Mouse (Mus musculus): ENCODE data around the gene Zswim2.
A peak's percentile ranks its signal among the peaks of the same experiment; 100 is the strongest.
"Not testable (repeated sequence)": the region's sequence is repeated elsewhere in the genome, so short reads cannot be mapped to it uniquely, and the experiment has no call there.

The Zswim2 gene

DNA sequence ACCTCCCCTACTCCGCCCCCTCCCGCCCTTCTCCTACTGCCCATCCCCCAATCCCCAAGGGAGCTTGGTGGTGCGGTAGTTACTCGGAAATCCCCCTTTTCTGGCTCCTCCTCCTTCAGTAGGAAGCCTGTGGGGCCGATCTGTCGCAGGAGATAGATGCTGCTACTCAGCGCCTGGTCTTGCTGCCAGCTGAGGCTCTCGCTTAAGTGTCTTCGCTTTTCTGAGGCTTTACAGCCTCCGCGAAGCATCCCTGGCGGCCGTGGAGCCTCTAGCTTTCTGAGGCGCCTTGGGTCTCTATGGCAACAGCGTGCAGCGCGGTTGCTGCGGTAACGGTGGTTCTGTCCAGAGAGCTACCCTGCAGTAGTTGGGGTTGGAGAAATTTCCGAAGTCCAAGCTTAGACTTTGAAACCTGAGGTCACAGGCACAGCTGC lies at the start of gene Zswim2:
Zswim2 (minus strand) TSS at position 298 of the 431 bp plus-strand sequence.
- DNase-seq, result peak; percentile 30

DNA sequence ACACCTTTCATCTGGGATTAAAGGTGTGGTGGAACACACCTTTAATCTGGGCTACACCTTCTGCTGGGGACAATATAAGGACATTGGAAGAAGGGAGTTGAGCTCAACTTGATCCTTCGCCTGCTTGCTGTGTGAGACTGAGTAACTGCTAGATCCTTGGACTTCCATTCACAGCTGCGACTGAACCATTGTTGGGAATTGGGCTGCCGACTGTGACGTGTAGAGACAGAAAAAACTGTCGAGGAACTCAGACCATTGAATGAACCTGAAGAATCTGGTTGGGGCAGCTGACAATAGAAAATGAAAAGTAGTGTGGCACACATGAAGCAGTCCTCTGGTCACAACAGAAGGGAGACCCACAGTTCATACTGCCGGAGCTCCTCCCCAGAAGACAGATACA lies 49.2 kb upstream of the Zswim2 start, which contains the start of gene Gm13691:
Gm13691 (plus strand) TSS at position 301 of the 400 bp plus-strand sequence.
- DNase-seq, result not testable (repeated sequence)

DNA sequence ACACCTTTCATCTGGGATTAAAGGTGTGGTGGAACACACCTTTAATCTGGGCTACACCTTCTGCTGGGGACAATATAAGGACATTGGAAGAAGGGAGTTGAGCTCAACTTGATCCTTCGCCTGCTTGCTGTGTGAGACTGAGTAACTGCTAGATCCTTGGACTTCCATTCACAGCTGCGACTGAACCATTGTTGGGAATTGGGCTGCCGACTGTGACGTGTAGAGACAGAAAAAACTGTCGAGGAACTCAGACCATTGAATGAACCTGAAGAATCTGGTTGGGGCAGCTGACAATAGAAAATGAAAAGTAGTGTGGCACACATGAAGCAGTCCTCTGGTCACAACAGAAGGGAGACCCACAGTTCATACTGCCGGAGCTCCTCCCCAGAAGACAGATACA lies 43.4 kb upstream of the Zswim2 start, which contains the start of gene Gm13697:
Gm13697 (plus strand) TSS at position 301 of the 400 bp plus-strand sequence.
- not testable (repeated sequence) for DNase-seq

DNA sequence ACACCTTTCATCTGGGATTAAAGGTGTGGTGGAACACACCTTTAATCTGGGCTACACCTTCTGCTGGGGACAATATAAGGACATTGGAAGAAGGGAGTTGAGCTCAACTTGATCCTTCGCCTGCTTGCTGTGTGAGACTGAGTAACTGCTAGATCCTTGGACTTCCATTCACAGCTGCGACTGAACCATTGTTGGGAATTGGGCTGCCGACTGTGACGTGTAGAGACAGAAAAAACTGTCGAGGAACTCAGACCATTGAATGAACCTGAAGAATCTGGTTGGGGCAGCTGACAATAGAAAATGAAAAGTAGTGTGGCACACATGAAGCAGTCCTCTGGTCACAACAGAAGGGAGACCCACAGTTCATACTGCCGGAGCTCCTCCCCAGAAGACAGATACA lies 37.6 kb upstream of the Zswim2 start, which contains the start of gene Gm13694:
Gm13694 (plus strand) TSS at position 301 of the 400 bp plus-strand sequence.
- not testable (repeated sequence) for DNase-seq

DNA sequence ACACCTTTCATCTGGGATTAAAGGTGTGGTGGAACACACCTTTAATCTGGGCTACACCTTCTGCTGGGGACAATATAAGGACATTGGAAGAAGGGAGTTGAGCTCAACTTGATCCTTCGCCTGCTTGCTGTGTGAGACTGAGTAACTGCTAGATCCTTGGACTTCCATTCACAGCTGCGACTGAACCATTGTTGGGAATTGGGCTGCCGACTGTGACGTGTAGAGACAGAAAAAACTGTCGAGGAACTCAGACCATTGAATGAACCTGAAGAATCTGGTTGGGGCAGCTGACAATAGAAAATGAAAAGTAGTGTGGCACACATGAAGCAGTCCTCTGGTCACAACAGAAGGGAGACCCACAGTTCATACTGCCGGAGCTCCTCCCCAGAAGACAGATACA lies 31.8 kb upstream of the Zswim2 start, which contains the start of gene Gm13696:
Gm13696 (plus strand) TSS at position 301 of the 400 bp plus-strand sequence.
- DNase-seq, result not testable (repeated sequence)

DNA sequence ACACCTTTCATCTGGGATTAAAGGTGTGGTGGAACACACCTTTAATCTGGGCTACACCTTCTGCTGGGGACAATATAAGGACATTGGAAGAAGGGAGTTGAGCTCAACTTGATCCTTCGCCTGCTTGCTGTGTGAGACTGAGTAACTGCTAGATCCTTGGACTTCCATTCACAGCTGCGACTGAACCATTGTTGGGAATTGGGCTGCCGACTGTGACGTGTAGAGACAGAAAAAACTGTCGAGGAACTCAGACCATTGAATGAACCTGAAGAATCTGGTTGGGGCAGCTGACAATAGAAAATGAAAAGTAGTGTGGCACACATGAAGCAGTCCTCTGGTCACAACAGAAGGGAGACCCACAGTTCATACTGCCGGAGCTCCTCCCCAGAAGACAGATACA lies 26.0 kb upstream of the Zswim2 start, which contains the start of gene Gm13695:
Gm13695 (plus strand) TSS at position 301 of the 400 bp plus-strand sequence.
- DNase-seq, result not testable (repeated sequence)

DNA sequence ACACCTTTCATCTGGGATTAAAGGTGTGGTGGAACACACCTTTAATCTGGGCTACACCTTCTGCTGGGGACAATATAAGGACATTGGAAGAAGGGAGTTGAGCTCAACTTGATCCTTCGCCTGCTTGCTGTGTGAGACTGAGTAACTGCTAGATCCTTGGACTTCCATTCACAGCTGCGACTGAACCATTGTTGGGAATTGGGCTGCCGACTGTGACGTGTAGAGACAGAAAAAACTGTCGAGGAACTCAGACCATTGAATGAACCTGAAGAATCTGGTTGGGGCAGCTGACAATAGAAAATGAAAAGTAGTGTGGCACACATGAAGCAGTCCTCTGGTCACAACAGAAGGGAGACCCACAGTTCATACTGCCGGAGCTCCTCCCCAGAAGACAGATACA lies 20.2 kb upstream of the Zswim2 start, which contains the start of gene Gm13693:
Gm13693 (plus strand) TSS at position 301 of the 400 bp plus-strand sequence.
- DNase-seq, result not testable (repeated sequence)

DNA sequence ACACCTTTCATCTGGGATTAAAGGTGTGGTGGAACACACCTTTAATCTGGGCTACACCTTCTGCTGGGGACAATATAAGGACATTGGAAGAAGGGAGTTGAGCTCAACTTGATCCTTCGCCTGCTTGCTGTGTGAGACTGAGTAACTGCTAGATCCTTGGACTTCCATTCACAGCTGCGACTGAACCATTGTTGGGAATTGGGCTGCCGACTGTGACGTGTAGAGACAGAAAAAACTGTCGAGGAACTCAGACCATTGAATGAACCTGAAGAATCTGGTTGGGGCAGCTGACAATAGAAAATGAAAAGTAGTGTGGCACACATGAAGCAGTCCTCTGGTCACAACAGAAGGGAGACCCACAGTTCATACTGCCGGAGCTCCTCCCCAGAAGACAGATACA lies 14.4 kb upstream of the Zswim2 start, which contains the start of gene Gm13698:
Gm13698 (plus strand) TSS at position 301 of the 400 bp plus-strand sequence.
- DNase-seq, result not testable (repeated sequence)

DNA sequence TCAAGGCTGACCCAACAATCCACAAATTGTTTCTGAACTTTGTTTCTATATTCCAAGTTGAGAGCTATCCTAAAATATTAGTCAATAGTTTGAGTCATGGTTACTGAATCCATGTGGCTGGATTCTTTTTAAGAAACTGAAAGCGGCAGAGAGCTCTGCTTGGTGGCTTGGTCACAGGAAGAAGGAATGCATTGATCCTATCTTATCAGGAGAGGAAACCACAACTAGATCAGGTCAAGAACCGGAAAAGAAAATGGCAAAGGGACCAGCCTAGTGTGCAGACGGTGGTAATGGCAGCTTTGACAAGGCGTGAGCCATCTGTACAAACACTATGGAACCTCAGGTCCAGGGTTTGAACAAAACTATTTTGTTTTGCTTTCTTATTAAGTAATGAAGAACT lies 764 bp upstream of the Zswim2 start:
- DNase-seq, result no peak

DNA sequence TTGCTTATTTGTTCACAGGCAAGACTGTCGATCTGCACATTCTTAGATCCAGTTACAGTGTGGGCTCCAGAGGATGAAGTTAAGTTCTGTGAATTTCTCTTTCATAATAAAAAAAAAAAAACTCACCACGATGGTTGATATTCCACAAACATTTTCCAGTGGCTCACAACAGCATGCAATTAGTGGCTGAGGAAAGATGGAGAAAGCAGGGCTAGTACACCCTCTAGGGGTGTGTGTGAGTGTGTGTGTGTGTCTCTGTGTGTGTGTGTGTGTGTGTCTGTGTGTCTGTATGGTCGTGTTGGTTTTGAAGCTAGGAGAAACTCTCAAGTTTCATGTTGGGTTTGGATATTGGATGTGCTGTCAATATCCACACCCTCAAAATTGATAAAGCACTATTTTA lies 350 bp upstream of the Zswim2 start:
- DNase-seq, result no peak

DNA sequence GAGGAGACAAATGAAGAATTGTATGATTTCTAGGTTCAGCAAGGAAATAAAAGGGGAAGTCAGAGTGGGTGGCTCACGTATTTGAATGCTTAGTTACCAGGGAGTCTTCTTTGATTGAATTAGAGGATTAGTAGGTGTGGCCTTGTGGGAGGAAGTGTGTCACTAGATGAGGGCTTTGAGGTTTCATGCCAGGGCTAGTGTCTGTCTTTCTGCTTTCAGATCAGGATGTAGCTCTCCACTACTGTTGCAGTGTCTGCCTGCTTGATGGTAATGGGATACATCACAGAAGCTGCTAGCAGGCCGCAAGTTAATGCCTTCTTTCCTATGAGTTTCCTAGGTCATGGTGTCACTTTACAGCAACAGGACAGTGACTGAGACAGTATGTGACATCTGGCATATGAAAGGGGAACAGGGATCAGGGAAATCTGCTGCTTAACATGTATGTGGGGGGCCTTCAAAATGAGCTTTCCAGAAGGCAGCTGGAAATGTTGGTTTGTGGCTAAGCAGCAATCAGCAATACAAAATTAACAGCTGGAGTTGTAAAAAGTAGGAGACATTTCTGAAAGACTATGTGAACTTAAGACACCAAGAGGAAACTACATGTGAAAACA lies 11.4 kb downstream of the Zswim2 start:
- DNase-seq, result no peak

DNA sequence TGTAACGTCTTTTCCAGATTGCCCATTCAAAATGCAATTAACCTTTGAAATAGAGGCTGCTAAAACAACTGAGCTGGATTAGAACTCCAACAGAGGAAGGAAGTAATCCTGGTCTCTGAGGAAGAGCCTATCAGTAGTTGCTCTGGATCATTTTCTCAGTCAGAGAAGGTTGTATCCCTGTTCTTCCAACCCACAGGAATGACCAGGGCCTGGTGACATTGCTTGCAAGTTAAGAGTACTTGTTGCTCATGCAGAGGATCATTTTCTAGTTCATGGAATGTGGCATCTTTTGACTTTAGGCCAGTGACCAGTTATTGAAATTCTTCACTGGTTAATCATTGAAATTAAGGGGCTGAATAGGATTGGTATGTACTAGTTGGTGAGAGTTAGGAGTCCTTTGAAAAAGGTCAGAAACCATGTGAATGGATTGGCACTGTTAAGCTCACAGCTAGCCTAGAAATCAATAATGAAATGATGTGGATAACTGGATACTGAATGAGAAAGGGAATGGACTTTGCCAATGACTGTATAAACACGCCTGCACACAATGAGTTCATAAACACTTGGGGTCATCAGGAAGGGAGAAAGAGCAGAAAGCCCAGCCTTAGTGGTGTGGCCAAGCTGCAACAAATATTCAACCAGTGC lies 39.0 kb downstream of the Zswim2 start:
- no peak for DNase-seq

DNA sequence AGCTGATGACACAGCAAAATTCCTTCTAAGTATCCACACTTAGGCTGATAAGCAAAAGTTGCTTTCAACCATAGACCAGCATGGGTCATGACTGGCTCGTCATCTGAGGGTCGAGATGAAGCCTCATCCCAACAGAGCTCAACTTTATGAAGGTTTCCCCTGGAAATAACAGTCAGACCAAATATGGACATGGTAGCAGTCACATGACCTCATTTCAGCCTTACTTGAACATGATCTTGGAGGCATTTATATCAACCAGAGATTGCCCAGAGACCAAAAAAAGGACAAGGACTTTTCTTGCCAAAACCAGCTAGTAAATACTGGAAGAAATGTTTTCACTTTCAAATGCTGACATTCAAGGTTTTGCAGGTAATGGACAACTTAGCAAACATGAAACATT lies 47.3 kb downstream of the Zswim2 start:
- no peak for DNase-seq

DNA sequence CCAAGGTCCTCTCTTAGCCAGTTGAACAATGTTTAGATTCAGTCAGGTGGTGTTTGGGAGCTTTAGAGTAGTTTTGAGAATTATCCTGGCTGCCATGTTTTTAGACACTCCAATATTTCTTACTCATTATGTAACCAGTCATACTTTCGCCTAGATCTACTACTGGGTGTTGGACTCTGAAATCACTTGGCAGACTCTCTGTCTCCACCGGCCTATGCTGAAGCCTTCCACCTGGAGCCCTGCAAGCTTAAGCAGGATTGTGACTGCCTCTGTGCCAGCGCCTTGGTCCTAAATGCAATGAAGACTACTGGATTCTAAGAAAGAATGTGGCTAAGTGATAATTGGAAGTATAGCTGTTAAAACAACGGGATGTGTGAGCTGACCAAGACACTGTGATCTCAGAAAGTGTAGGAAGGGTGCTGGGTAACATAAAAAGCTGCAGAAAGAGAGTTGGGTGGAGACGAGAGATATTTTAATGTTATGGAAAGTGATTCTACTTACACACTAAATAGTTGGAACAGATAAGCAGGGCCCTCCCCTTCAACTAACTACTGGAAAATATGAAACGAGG lies 57.1 kb downstream of the Zswim2 start:
- DNase-seq, result no peak

Measured in cerebellum, adult 8-10 months (tissue).